In the genomic region with DNA sequence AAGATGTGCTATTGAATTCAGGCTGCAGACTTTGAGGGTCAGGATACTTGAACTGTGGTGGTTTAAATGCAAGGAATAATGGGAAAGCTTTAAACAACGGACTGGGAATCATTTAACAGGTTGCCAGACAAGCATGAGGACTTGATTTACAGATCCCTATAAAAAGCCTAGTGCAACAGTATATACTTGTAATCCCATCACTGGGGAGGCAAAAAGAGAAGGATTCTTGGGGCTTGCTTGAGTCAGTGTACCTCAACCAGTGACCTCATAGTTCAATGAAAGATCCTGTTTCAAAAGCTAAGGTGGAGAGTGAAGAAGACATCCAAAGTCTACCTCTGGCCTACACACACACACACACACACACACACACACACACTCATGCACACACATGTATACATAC, we compare ENCODE assay signal across 28 mouse cellular contexts.
"Had no signal": no experiment of that assay in that cellular context is flagged by ENCODE, and none has a peak within 500 bp of the region (broad histone marks: within the 10 kb centered on the region; RNA-seq: fewer than 3 reads in every experiment).

No protein-coding gene starts in this region.

- DNase-seq: cerebellum, adult 18-20 months; cerebellum, adult 2 months; cerebellum, adult 8-10 months; cerebellum, adult 9-10 months; cerebellum, adult 9-11 months; cerebellum, postnatal 10 days; cerebellum, postnatal 14 days; cerebellum, postnatal 25 days; cerebellum, postnatal 36 days; embryo, embryonic 11 days; forebrain, postnatal 0 days; gastrocnemius, adult 2 months; gastrocnemius, postnatal 10 days; gastrocnemius, postnatal 14 days; gastrocnemius, postnatal 25 days; gastrocnemius, postnatal 36 days; heart, adult 11 months had no signal

- H3K9ac ChIP-seq: embryonic facial prominence, embryonic 12.5 days; embryonic facial prominence, embryonic 13.5 days; embryonic facial prominence, embryonic 15.5 days; forebrain, embryonic 12.5 days; forebrain, embryonic 13.5 days; forebrain, embryonic 15.5 days; forebrain, postnatal 0 days had no signal

- H3K36me3 ChIP-seq: embryonic facial prominence, embryonic 10.5 days; embryonic facial prominence, embryonic 12.5 days; embryonic facial prominence, embryonic 13.5 days; embryonic facial prominence, embryonic 15.5 days; forebrain, embryonic 10.5 days; forebrain, embryonic 12.5 days; forebrain, embryonic 15.5 days had no signal

- H3K9me3 ChIP-seq: embryonic facial prominence, embryonic 10.5 days; embryonic facial prominence, embryonic 12.5 days; embryonic facial prominence, embryonic 13.5 days; embryonic facial prominence, embryonic 15.5 days; forebrain, embryonic 10.5 days; forebrain, embryonic 12.5 days; forebrain, embryonic 13.5 days; forebrain, embryonic 15.5 days had no signal

- ATAC-seq: forebrain, embryonic 13.5 days; forebrain, embryonic 14.5 days; forebrain, embryonic 15.5 days; forebrain, embryonic 16.5 days; forebrain, postnatal 0 days had no signal

- H3K4me1 ChIP-seq: embryonic facial prominence, embryonic 10.5 days; embryonic facial prominence, embryonic 12.5 days; embryonic facial prominence, embryonic 13.5 days; embryonic facial prominence, embryonic 15.5 days; forebrain, embryonic 12.5 days; forebrain, embryonic 13.5 days; forebrain, embryonic 15.5 days had no signal

- H3K4me3 ChIP-seq: embryonic facial prominence, embryonic 10.5 days; embryonic facial prominence, embryonic 12.5 days; embryonic facial prominence, embryonic 13.5 days; embryonic facial prominence, embryonic 15.5 days; erythroblast, embryonic 14.5 days; forebrain, embryonic 10.5 days; forebrain, embryonic 12.5 days; forebrain, embryonic 13.5 days; forebrain, embryonic 15.5 days; gastrocnemius, adult 2 months had no signal

- H3K27me3 ChIP-seq: embryonic facial prominence, embryonic 12.5 days; embryonic facial prominence, embryonic 13.5 days; embryonic facial prominence, embryonic 15.5 days; forebrain, embryonic 12.5 days; forebrain, embryonic 13.5 days; forebrain, embryonic 15.5 days had no signal

- H3K4me2 ChIP-seq: embryonic facial prominence, embryonic 12.5 days; embryonic facial prominence, embryonic 13.5 days; embryonic facial prominence, embryonic 15.5 days; forebrain, embryonic 12.5 days; forebrain, embryonic 13.5 days; forebrain, embryonic 15.5 days had no signal

- H3K27ac ChIP-seq: embryonic facial prominence, embryonic 10.5 days; embryonic facial prominence, embryonic 12.5 days; embryonic facial prominence, embryonic 13.5 days; embryonic facial prominence, embryonic 15.5 days; forebrain, embryonic 10.5 days; forebrain, embryonic 12.5 days; forebrain, embryonic 13.5 days; forebrain, embryonic 15.5 days; gastrocnemius, adult 2 months had no signal
